Mouse (Mus musculus): Measurements from ENCODE around the gene Dcst1.

DNA sequence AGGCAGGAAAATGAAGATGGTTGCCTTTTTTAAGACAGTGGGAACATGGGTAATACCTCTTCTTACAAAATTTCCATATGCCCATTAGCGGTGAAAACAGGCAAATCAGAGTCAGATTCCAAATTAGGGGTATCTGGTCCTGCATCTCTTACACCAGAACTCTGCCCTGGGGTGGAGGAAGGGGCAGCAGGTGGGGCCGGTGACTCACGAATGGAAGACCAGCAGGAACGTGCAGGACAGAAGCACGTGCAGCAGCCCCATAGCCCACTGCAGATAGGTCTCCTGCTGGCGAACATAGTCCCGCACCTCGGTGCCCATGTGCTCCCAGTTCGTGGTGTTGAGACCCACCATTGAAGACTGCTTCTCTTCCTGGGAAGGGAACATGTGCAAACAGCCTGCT lies 9.0 kb downstream of the Dcst1 start:
- TF ChIP-seq POLR2A (IDR thresholded peaks at IDR 0.05; ENCODE audit: low read depth, low read length) (no peak), CTCF (IDR thresholded peaks at IDR 0.05; ENCODE audit: borderline replicate concordance, insufficient read depth, low read length) (no peak)

Data from embryonic fibroblast, embryonic 13.5 days (primary cell).